Mouse (Mus musculus): ENCODE results near the gene Lztfl1. TPM values are rescaled to one million over a fixed set of nuclear protein-coding genes. Genes with fewer than 3 reads are reported as not detected.

Lztfl1 gene
- total RNA-seq, 2 experiments from 2014 or later, result 62.4 to 69.3 TPM

DNA sequence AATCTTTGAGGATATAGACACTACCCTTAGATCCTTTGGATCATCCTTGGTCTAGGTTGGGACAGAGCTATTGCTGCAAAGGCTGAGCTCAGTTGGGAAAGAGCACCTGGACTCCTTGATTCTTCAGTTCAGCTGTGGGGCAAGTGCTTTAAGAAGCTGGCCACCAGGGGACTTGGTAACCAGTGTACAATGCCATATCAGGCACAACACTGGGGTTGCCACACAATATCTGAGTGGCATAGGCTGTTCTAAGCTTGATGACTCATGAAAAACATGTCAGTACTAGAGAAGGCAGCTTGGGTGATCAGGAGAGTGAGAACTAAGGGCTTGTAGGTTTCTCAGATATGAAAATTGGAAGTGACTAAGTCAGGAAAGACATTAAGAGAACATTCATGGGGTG is 58.5 kb downstream of the Lztfl1 start:
- TF ChIP-seq CTCF (conservative IDR thresholded peaks at IDR 0.05), result 0 out of 2 replicates have a peak, but pooled peaks have one; percentile 5
- no peak overlapping the region for H3K4me3 ChIP-seq
- no peak overlapping the region for H3K27ac ChIP-seq
- no peak for DNase-seq (ENCODE audit: low spot score in 2 of 2)

GRCm38 (mm10) chr9:123657457-123657856 is 60.0 kb downstream of the Lztfl1 start:
- TF ChIP-seq CTCF (conservative IDR thresholded peaks at IDR 0.05), result no peak
- no peak for DNase-seq (ENCODE audit: low spot score in 2 of 2)
- no peak overlapping the region for H3K27ac ChIP-seq
- no peak overlapping the region for H3K4me3 ChIP-seq

DNA sequence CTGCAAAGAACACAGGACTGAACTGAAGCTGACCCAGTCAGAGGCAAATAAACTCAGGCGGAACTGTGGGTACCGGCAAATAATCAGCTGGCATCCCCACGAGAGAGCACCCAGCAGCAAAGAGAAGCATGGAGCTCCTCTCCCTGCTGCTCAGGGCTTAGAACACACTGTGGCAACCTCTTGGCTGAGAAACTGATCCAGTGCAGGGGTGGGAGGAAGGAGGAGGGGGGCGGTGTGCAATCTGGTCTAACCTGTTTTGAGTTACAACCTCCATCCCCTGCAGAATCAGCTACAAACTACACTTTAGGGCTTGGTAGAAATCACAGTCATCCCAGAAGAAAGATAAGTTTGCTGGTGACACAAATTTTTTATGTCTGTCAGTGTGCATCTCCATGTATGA is 66.1 kb downstream of the Lztfl1 start:
- no peak for DNase-seq (ENCODE audit: low spot score in 2 of 2)
- TF ChIP-seq CTCF (conservative IDR thresholded peaks at IDR 0.05), result no peak
- H3K4me3 ChIP-seq, result no peak overlapping the region
- no peak overlapping the region for H3K27ac ChIP-seq

DNA sequence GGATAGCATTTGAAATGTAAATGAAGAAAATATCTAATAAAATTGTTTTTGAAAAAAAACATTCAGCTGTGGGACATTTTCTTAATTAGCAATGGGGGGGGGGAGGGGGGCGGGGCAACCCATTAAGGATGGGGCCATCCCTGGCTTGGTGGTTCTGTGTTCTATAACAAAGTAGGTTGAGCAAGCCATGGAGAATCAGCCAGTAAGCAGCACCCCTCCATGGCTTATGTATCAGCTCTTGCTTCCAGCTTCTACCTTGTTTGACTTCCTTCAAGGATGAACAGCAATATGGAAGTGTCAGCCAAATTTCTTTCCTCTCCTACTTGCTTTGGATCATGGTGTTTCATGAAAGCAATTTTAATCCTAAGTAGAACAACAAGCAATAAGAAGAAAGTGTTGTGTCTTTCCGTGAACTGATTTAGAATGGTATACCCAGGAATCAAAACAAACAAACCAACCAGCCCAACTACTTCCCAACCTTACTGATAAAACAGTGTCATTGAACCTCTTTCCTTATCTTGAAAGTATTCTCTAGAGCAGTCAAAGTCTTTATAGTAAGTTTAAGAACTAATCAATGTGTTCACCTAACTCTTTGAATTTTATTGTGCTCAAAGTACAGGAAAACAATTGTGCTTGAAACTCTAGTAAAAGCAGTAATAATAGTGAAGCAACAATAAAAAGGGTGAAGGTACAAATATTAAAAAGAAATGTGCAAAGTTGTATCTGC is 67.5 kb downstream of the Lztfl1 start:
- no peak for TF ChIP-seq CTCF (conservative IDR thresholded peaks at IDR 0.05)
- DNase-seq (ENCODE audit: low spot score in 2 of 2), result no peak
- Histone ChIP-seq H3K27ac (no peak overlapping the region), H3K4me3 (no peak overlapping the region)

Other genes starting within 250 kb of the Lztfl1 start
- gene Limd1, start 239.0 kb downstream of the Lztfl1 start, total RNA-seq (2021), result 1 to 10 TPM; 5.7 to 7.6 TPM
- 10 to 100 TPM; 53.7 to 56.8 TPM for gene Sacm1l, start 187.9 kb downstream of the Lztfl1 start, total RNA-seq (2021)
- gene Slc6a20b, start 85.1 kb downstream of the Lztfl1 start, total RNA-seq (2021), result under 1 TPM; 0.22 to 0.51 TPM
- gene Ccr9, start 39.3 kb downstream of the Lztfl1 start, total RNA-seq (2021), result under 1 TPM in 1 of 2 experiments, not detected in 1; 0.15 TPM
- gene Slc6a20a, start 38.8 kb downstream of the Lztfl1 start, total RNA-seq (2021), result 10 to 100 TPM; 11.5 to 15.7 TPM
- gene Cxcr6, start 88.8 kb upstream of the Lztfl1 start, total RNA-seq (2021), result not detected
- 10 to 100 TPM; 44.7 to 49.6 TPM for gene Fyco1, start 134.2 kb upstream of the Lztfl1 start, total RNA-seq (2021)
- not detected for gene Xcr1, start 144.3 kb upstream of the Lztfl1 start, total RNA-seq (2021)